Mouse (Mus musculus): ENCODE measurements at regions not wholly inside any gene's neighbourhood (a gene's known extent, or its start where the extent isn't known, plus 50 kb on each side); places are given as distances from the start of the nearest gene placed in this dataset.

DNA sequence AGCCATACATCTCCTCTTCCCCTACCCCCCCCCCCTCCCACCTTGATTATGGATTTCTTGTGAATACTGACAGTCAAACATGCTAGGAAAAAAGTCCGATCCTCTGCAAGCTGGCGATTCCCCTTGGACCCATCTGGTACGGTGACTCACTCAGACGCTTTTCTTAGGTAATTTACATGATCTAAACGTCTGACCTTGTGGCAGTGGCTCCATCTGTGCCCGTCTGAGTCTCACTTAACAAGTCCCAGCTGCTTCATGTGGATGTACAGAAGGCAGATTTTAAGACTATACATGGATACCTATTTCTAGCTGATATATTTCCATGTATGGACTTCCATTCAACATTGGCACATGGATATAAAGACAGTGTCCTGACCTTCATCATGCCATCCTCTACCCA lies 481.0 kb downstream of the Lipi start:
- Histone ChIP-seq H3K36me3 (ENCODE audit: control insufficient read depth, insufficient read depth, low read length) (no peaks in the 10 kb centered on the region), H3K9me3 (ENCODE audit: control insufficient read depth, low read length) (no peaks in the 10 kb centered on the region), H3K4me3 (ENCODE audit: low read depth, low read length) (no peak overlapping the region), H3K27me3 (ENCODE audit: control insufficient read depth, insufficient read depth, low read length) (no peaks in the 10 kb centered on the region), H3K27ac (ENCODE audit: low read depth, low read length) (no peak overlapping the region), H3K4me1 (replicated peaks; ENCODE audit: control insufficient read depth, insufficient read depth, low read length) (no peaks in the 10 kb centered on the region), H3K9ac (ENCODE audit: low read depth, low read length) (no peak overlapping the region), H3K4me2 (replicated peaks; ENCODE audit: low read depth, low read length) (no peak overlapping the region)
- WGBS, result 53% methylated on average over 6 of the region's 6 CpGs
- peak; percentile 76 for ATAC-seq (ENCODE audit: low FRiP score)
- peak; percentile 20 for DNase-seq (ENCODE audit: low spot score)

DNA sequence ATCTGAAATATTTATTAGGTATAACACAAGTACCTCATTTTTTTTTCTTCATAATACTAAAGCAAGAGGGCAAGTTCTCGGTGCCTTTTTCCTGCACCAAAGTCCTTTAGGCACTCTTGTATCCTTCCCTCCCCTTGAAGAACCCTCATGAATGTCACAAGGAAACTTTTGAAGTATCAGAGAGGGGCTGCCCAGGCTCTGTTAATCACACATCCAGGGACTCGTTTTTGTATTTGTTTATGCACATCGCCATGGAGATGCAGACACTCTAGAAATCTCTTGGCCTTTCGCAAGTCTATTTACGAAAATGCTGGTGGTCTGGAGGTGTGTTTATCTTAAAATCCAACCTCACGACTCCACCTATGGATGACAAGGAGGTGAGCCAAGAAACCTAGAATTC lies 492.7 kb downstream of the Lipi start:
- no peaks in the 10 kb centered on the region for H3K9me3 ChIP-seq (ENCODE audit: control insufficient read depth, low read length)
- DNase-seq (ENCODE audit: low spot score) (no peak), ATAC-seq (ENCODE audit: low FRiP score) (peak; percentile 32)
- H3K9ac ChIP-seq (ENCODE audit: low read depth, low read length), result no peak overlapping the region
- no peak overlapping the region; the same call in 1 of the 2 replicates for H3K4me2 ChIP-seq (replicated peaks; ENCODE audit: low read depth, low read length)
- H3K27me3 ChIP-seq (ENCODE audit: control insufficient read depth, insufficient read depth, low read length), result no peaks in the 10 kb centered on the region
- no peaks in the 10 kb centered on the region for H3K4me1 ChIP-seq (replicated peaks; ENCODE audit: control insufficient read depth, insufficient read depth, low read length)
- WGBS, result 40% methylated on average over 6 of the region's 6 CpGs
- H3K36me3 ChIP-seq (ENCODE audit: control insufficient read depth, insufficient read depth, low read length), result no peaks in the 10 kb centered on the region
- no peak overlapping the region for H3K27ac ChIP-seq (ENCODE audit: low read depth, low read length)
- H3K4me3 ChIP-seq (ENCODE audit: low read depth, low read length), result no peak overlapping the region

DNA sequence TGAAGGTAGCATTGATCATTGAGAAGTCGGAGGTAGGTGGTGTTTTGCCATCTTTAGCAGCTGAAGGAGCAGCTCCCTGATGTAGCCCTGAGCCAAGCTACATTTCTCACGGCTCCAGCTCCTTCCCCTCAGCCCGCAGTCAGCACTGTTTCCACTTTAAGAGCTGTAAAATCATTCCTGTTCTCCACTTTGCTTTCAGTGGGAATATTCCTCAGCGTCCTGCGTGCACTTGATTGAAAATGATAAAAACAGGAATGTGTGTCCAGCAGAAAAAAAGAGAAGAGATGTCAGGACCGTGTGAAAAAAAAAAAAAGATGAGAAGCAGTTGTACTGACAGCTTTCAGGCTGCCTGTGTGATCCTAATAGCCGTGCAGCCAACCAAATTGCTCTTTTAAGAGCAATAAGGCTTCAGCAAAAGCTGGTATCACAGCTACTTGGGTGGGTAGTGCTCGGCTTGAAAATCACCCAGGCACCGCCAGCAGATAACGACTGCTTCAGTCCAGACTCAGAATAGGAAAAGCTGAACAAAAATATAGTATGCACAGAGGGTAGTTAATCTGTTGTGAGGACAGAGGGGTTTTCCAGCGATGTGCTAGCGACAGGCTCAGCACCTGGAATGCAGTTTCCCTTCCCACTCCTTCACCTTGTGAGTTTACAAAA lies 493.3 kb downstream of the Lipi start:
- Histone ChIP-seq H3K4me2 (replicated peaks; ENCODE audit: low read depth, low read length) (peak overlapping the region; percentile 17; the same call in 1 of the 2 replicates), H3K4me3 (ENCODE audit: low read depth, low read length) (no peak overlapping the region), H3K9me3 (ENCODE audit: control insufficient read depth, low read length) (no peaks in the 10 kb centered on the region), H3K27ac (ENCODE audit: low read depth, low read length) (no peak overlapping the region), H3K27me3 (ENCODE audit: control insufficient read depth, insufficient read depth, low read length) (no peaks in the 10 kb centered on the region), H3K36me3 (ENCODE audit: control insufficient read depth, insufficient read depth, low read length) (no peaks in the 10 kb centered on the region), H3K4me1 (replicated peaks; ENCODE audit: control insufficient read depth, insufficient read depth, low read length) (no peaks in the 10 kb centered on the region), H3K9ac (ENCODE audit: low read depth, low read length) (no peak overlapping the region)
- peak; percentile 38 for ATAC-seq (ENCODE audit: low FRiP score)
- WGBS, result 26% methylated on average over 12 of the region's 12 CpGs
- peak; percentile 10 for DNase-seq (ENCODE audit: low spot score)

DNA sequence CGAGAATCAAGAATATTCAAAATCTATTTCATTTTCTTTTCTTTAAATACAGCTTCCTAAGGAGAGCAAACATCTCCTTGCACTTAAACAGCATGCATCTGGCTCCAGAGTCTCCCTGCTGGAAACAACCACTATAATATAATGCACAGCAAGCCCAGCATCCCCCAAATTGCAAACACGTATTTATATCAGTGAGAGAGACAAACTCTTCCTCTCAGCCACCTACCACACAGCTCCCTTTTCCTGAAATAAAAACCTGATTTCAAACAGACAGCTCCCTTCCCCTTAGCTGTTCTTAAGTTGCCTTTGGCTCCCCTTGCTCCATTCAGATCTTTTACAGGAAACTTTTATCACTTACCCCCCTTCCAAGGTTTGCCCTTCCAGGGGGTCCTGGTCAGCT lies 493.9 kb downstream of the Lipi start:
- WGBS, result 56% methylated on average over 2 of the region's 2 CpGs

DNA sequence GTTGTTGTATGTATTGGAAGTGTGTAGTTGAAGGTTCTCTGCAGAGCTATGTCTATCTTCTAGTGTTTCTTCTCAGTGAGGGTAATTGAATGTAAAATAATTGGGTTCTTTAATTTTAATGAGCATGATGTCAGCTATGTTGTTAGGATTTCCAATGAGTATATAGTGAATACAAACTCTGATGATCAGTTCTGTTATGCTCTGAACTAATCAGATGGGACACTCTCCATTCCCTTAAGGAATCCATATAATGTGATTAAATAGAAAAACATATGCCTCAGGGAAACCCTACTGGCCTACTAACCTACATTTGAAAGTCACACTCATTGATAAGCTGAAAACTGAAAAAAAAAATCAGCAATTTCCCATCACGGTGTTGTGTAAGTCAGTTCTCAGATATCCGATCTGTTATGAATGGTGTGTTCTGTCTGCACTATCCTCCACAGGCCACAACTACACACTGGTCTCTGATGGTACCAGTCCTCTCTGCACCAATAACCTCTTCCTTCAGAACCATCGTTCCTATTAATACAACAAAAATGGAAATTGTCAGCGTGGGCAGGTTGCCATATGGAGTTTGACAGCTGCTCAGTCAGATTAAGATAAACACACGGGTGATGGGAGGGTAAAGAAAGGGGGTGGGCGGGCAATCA lies 496.4 kb downstream of the Lipi start:
- ATAC-seq (ENCODE audit: low FRiP score), result no peak
- H3K9ac ChIP-seq (ENCODE audit: low read depth, low read length), result no peak overlapping the region
- H3K27ac ChIP-seq (ENCODE audit: low read depth, low read length), result no peak overlapping the region
- no peaks in the 10 kb centered on the region for H3K27me3 ChIP-seq (ENCODE audit: control insufficient read depth, insufficient read depth, low read length)
- no peak overlapping the region for H3K4me3 ChIP-seq (ENCODE audit: low read depth, low read length)
- no peaks in the 10 kb centered on the region for H3K9me3 ChIP-seq (ENCODE audit: control insufficient read depth, low read length)
- no peak for DNase-seq (ENCODE audit: low spot score)
- no peaks in the 10 kb centered on the region for H3K36me3 ChIP-seq (ENCODE audit: control insufficient read depth, insufficient read depth, low read length)
- 66% methylated on average over 6 of the region's 6 CpGs for WGBS
- H3K4me2 ChIP-seq (replicated peaks; ENCODE audit: low read depth, low read length), result no peak overlapping the region
- H3K4me1 ChIP-seq (replicated peaks; ENCODE audit: control insufficient read depth, insufficient read depth, low read length), result no peaks in the 10 kb centered on the region

More for the DNA sequence above, 493.9 kb downstream of the Lipi start:
- Histone ChIP-seq H3K4me1 (replicated peaks; ENCODE audit: control insufficient read depth, insufficient read depth, low read length) (no peaks in the 10 kb centered on the region), H3K9me3 (ENCODE audit: control insufficient read depth, low read length) (no peaks in the 10 kb centered on the region), H3K36me3 (ENCODE audit: control insufficient read depth, insufficient read depth, low read length) (no peaks in the 10 kb centered on the region), H3K9ac (ENCODE audit: low read depth, low read length) (no peak overlapping the region), H3K4me3 (ENCODE audit: low read depth, low read length) (no peak overlapping the region), H3K27me3 (ENCODE audit: control insufficient read depth, insufficient read depth, low read length) (no peaks in the 10 kb centered on the region), H3K4me2 (replicated peaks; ENCODE audit: low read depth, low read length) (no peak overlapping the region), H3K27ac (ENCODE audit: low read depth, low read length) (no peak overlapping the region)
- ATAC-seq (ENCODE audit: low FRiP score) (no peak), DNase-seq (ENCODE audit: low spot score) (peak; percentile 8)

DNA sequence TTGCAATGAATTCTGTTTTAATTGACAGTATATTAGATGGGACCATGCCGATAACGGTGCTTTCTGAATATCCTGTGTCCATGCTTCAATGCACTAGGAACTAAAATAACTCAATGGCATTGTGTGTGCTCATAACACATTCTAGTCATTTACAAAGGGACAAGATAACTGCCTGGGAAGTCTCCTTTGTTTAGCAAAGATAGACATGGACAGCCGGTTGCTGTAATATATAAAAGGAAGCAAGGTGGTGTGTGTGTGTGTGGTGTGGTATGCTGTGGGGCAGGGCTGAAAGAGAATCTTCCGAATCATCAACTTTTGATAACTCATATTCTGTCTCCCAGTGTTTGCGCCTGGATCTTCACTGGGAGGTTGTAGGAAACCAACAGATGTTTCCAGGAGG lies 497.2 kb downstream of the Lipi start:
- H3K36me3 ChIP-seq (ENCODE audit: control insufficient read depth, insufficient read depth, low read length), result no peaks in the 10 kb centered on the region
- no peak overlapping the region for H3K4me3 ChIP-seq (ENCODE audit: low read depth, low read length)
- WGBS, result 85% methylated on average over 5 of the region's 5 CpGs
- no peak overlapping the region for H3K4me2 ChIP-seq (replicated peaks; ENCODE audit: low read depth, low read length)
- H3K27ac ChIP-seq (ENCODE audit: low read depth, low read length), result no peak overlapping the region
- ATAC-seq (ENCODE audit: low FRiP score) (no peak), DNase-seq (ENCODE audit: low spot score) (no peak)
- no peaks in the 10 kb centered on the region for H3K4me1 ChIP-seq (replicated peaks; ENCODE audit: control insufficient read depth, insufficient read depth, low read length)
- H3K9me3 ChIP-seq (ENCODE audit: control insufficient read depth, low read length), result no peaks in the 10 kb centered on the region
- no peak overlapping the region for H3K9ac ChIP-seq (ENCODE audit: low read depth, low read length)
- no peaks in the 10 kb centered on the region for H3K27me3 ChIP-seq (ENCODE audit: control insufficient read depth, insufficient read depth, low read length)

DNA sequence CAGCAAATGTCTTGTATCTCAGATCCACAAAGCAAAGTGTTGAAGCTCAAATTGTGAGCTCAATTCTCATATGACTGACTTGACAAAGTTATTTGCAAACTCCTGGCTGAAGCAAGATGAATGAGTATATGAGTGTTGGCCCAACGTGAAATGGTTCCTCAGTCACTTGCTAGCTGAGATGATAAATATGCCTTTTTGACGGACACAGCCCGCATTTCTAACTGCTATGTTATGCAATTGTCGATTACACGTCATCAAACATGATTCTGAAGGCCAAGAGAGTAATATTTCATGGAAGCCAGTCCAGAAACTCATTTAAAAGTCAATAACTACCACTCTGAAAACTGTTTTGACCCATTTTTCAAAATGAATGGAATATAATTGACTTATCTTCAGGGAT lies 520.6 kb downstream of the Lipi start:
- Histone ChIP-seq H3K9ac (ENCODE audit: low read depth, low read length) (no peak overlapping the region), H3K36me3 (ENCODE audit: control insufficient read depth, insufficient read depth, low read length) (no peaks in the 10 kb centered on the region), H3K27ac (ENCODE audit: low read depth, low read length) (no peak overlapping the region), H3K4me1 (replicated peaks; ENCODE audit: control insufficient read depth, insufficient read depth, low read length) (no peaks in the 10 kb centered on the region), H3K4me3 (ENCODE audit: low read depth, low read length) (no peak overlapping the region), H3K4me2 (replicated peaks; ENCODE audit: low read depth, low read length) (no peak overlapping the region), H3K9me3 (ENCODE audit: control insufficient read depth, low read length) (no peaks in the 10 kb centered on the region), H3K27me3 (ENCODE audit: control insufficient read depth, insufficient read depth, low read length) (no peaks in the 10 kb centered on the region)
- ATAC-seq (ENCODE audit: low FRiP score), result no peak
- DNase-seq (ENCODE audit: low spot score), result no peak
- 84% methylated on average over 5 of the region's 5 CpGs for WGBS

DNA sequence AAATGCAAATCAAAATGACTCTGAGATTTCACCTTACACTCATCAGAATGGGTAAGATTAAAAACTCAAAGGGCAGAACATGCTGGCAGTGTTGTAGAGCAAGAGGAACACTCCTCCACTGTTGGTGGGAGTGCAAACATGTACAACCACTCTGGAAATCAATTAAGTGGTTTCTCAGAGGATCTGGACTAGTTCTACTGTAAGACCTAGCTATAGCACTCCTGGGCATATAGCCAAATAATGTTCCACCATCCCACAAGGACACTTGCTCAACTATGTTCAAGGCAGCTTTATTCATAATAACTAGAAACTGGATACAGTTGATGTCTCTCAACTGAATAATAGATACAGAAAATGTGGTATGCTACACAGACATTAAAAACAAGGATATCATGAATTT lies 532.9 kb downstream of the Lipi start:
- Histone ChIP-seq H3K4me1 (replicated peaks; ENCODE audit: control insufficient read depth, insufficient read depth, low read length) (no peaks in the 10 kb centered on the region), H3K36me3 (ENCODE audit: control insufficient read depth, insufficient read depth, low read length) (no peaks in the 10 kb centered on the region), H3K27ac (ENCODE audit: low read depth, low read length) (no peak overlapping the region), H3K27me3 (ENCODE audit: control insufficient read depth, insufficient read depth, low read length) (no peaks in the 10 kb centered on the region), H3K4me2 (replicated peaks; ENCODE audit: low read depth, low read length) (no peak overlapping the region), H3K9me3 (ENCODE audit: control insufficient read depth, low read length) (no peaks in the 10 kb centered on the region), H3K9ac (ENCODE audit: low read depth, low read length) (no peak overlapping the region), H3K4me3 (ENCODE audit: low read depth, low read length) (no peak overlapping the region)
- DNase-seq (ENCODE audit: low spot score), result no peak
- ATAC-seq (ENCODE audit: low FRiP score), result no peak

DNA sequence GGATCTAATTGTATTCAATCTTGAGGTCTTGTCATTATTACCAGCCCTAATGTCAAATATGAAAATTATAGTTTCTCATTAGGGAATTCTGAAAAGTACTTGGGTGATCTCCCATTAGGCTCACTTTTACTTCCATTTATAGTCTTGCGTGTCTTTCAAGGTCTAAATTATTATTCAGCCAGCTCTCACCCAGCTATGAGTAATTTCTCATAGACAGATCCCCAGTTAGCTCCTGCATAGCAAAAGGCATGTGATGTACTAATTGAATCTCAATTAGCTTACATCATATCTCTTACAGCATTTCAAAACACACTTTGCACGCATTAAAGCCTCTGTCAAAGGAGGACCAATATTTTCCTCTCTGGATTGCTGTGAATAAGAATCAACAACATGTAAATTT lies 539.9 kb downstream of the Lipi start:
- Histone ChIP-seq H3K9me3 (ENCODE audit: control insufficient read depth, low read length) (no peaks in the 10 kb centered on the region), H3K4me2 (replicated peaks; ENCODE audit: low read depth, low read length) (no peak overlapping the region), H3K9ac (ENCODE audit: low read depth, low read length) (no peak overlapping the region), H3K36me3 (ENCODE audit: control insufficient read depth, insufficient read depth, low read length) (no peaks in the 10 kb centered on the region), H3K27me3 (ENCODE audit: control insufficient read depth, insufficient read depth, low read length) (no peaks in the 10 kb centered on the region), H3K27ac (ENCODE audit: low read depth, low read length) (no peak overlapping the region), H3K4me1 (replicated peaks; ENCODE audit: control insufficient read depth, insufficient read depth, low read length) (no peaks in the 10 kb centered on the region), H3K4me3 (ENCODE audit: low read depth, low read length) (no peak overlapping the region)
- 93% methylated on average over 2 of the region's 2 CpGs for WGBS
- no peak for ATAC-seq (ENCODE audit: low FRiP score)
- DNase-seq (ENCODE audit: low spot score), result no peak

Data from hindbrain, embryonic 11.5 days (tissue).